Mouse (Mus musculus): ENCODE data around the gene Ly75. TPM values are rescaled to one million over a fixed set of nuclear protein-coding genes. Genes with fewer than 3 reads are reported as not detected.

Ly75 gene
- polyA plus RNA-seq, 1 experiment from 2014 or later, result 0.52 TPM

DNA sequence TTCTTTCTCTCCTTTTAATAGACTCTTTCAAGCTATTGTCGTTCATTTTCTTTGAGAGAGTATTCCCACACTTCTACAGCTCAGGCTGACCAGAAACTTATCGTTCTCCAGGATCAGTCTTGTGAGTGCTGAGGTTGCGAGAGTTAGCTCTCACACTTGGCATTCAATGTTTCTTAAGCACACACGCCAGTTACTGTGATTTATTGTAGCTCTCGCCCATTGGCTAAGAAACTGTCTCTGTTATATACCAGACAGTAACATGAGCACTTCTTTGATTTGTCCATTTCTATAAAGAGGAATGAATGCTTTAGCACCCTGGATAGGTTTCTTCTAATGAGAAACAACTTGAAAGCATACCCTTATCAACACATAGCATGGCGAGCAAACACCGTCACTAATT lies 15.2 kb downstream of the Ly75 start:
- Histone ChIP-seq H3K9ac (replicated peaks) (no peak overlapping the region), H3K27ac (replicated peaks) (no peak overlapping the region), H3K27me3 (no peaks in the 10 kb centered on the region), H3K4me1 (peaks cover 9% of the 10 kb centered on the region; the same call in 1 of the 2 replicates), H3K9me3 (no peaks in the 10 kb centered on the region), H3K4me2 (replicated peaks) (no peak overlapping the region), H3K4me3 (no peak overlapping the region), H3K36me3 (no peaks in the 10 kb centered on the region)
- ATAC-seq (replicated peaks), result no peak
- WGBS, result 85% methylated on average over 7 of the region's 7 CpGs

GRCm38 (mm10) chr2:60367204-60367603 lies 15.9 kb downstream of the Ly75 start:
- Histone ChIP-seq H3K27me3 (no peaks in the 10 kb centered on the region), H3K4me3 (no peak overlapping the region), H3K4me1 (peaks cover 9% of the 10 kb centered on the region; the same call in 1 of the 2 replicates), H3K9me3 (no peaks in the 10 kb centered on the region), H3K36me3 (no peaks in the 10 kb centered on the region), H3K27ac (replicated peaks) (no peak overlapping the region), H3K4me2 (replicated peaks) (no peak overlapping the region), H3K9ac (replicated peaks) (no peak overlapping the region)
- ATAC-seq (replicated peaks), result no peak
- 91% methylated on average over 2 of the region's 2 CpGs for WGBS

DNA sequence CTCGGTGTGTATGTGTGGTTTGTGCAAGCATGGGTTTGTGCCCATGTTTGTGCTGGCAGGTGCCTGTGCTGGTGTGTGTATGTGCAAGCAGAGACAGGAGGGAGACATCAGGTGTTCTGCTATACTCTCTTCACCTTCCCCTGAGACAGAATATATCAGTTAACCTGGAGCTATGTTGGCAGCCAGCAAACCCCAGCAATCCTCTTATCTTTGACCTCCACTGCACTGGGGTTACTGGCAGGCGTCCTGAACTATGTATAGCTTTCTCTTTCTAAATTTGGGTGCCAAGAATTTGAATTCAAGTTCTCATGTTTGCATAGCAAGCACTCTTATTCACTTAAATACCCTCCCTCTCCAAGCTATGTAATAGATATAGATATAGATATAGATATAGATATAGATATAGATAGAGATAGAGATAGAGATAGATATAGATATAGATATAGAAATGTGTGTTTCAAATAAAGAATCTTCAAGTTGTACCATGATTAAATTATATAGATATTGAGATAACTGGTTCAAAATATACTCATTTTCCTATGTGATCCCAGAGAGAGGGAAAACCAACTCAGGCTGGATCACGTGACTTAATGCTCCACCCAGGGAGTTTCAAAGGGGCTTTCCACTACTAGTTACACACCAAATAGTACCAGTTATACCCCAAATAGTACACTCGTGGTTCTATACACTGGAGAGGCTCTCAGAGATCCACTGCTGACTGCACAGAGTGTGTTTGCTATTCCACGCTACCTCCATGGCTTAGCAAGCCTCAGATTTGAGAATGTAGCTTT lies 17.1 kb downstream of the Ly75 start:
- Histone ChIP-seq H3K4me3 (no peak overlapping the region), H3K36me3 (no peaks in the 10 kb centered on the region), H3K4me2 (replicated peaks) (no peak overlapping the region), H3K27ac (replicated peaks) (peak overlapping the region; percentile 44; the same call in 1 of the 2 replicates), H3K9ac (replicated peaks) (no peak overlapping the region), H3K27me3 (no peaks in the 10 kb centered on the region), H3K9me3 (no peaks in the 10 kb centered on the region), H3K4me1 (peaks cover 9% of the 10 kb centered on the region; the same call in 1 of the 2 replicates)
- no peak; the same call in 1 of the 2 replicates for ATAC-seq (replicated peaks)
- WGBS, result 81% methylated on average over 5 of the region's 5 CpGs

- peaks cover 9% of the 10 kb centered on the region; the same call in 1 of the 2 replicates for H3K4me1 ChIP-seq
- H3K9me3 ChIP-seq, result no peaks in the 10 kb centered on the region
- 63% methylated on average over 7 of the region's 7 CpGs for WGBS
- peak; percentile 82; the same call in 1 of the 2 replicates for ATAC-seq (replicated peaks)
- H3K4me2 ChIP-seq (replicated peaks), result peak overlapping the region; percentile 3; the same call in 1 of the 2 replicates
- H3K9ac ChIP-seq (replicated peaks), result no peak overlapping the region
- no peaks in the 10 kb centered on the region for H3K36me3 ChIP-seq
- H3K4me3 ChIP-seq, result no peak overlapping the region
- no peaks in the 10 kb centered on the region for H3K27me3 ChIP-seq
- H3K27ac ChIP-seq (replicated peaks), result peak overlapping the region; percentile 44
These were observed 17.8 kb downstream of the Ly75 start for GRCm38 (mm10) chr2:60365138-60365775.

DNA sequence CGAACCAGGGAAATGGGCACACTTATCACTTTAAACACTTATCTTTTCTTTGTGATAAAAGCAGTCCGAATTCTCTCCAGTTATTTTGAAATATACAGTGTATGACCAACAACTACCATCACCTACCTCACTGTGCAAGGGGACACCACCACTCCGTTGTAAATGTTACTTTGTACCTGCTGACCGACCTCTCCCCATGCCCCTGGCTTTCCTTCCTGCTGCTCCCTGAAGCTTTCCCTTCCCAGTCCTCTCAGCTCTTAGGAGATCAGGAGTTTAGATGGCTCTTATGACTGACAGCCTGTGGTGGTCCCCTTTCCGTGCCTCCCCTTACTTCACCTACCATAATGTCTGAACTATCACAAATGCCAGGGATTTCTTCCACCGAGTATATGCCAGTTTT lies 21.0 kb downstream of the Ly75 start:
- ATAC-seq (replicated peaks), result no peak
- 91% methylated on average over 6 of the region's 6 CpGs for WGBS
- H3K4me3 ChIP-seq, result no peak overlapping the region

GRCm38 (mm10) chr2:60359796-60360195 lies 23.3 kb downstream of the Ly75 start:
- no peaks in the 10 kb centered on the region for H3K9me3 ChIP-seq
- H3K4me3 ChIP-seq, result no peak overlapping the region
- peaks cover 9% of the 10 kb centered on the region for H3K4me1 ChIP-seq
- no peak overlapping the region for H3K27ac ChIP-seq (replicated peaks)
- no peak overlapping the region for H3K4me2 ChIP-seq (replicated peaks)
- 96% methylated on average over 3 of the region's 3 CpGs for WGBS
- H3K36me3 ChIP-seq, result no peaks in the 10 kb centered on the region
- no peak for ATAC-seq (replicated peaks)
- H3K27me3 ChIP-seq, result no peaks in the 10 kb centered on the region
- no peak overlapping the region for H3K9ac ChIP-seq (replicated peaks)

More for the DNA sequence above, 21.0 kb downstream of the Ly75 start:
- no peak overlapping the region for H3K27ac ChIP-seq (replicated peaks)
- H3K36me3 ChIP-seq, result no peaks in the 10 kb centered on the region
- H3K9ac ChIP-seq (replicated peaks), result no peak overlapping the region
- H3K4me1 ChIP-seq, result peaks cover 9% of the 10 kb centered on the region; the same call in 1 of the 2 replicates
- no peaks in the 10 kb centered on the region for H3K9me3 ChIP-seq
- H3K27me3 ChIP-seq, result no peaks in the 10 kb centered on the region
- H3K4me2 ChIP-seq (replicated peaks), result no peak overlapping the region

DNA sequence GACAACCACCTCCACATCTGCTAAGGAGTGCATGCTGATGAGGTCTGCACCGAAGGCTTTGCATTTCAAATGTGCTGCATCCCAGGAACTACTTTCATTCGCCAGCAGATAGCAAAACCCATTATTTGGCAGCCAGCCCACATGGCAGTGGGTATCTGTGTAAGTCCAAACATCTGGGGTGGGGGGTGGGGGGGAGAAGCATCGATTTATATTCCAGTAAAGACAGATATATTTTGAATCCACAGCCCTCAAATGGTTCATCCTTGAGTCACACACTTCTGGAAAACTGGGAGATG lies 27.8 kb downstream of the Ly75 start:
- Histone ChIP-seq H3K4me3 (no peak overlapping the region), H3K9me3 (no peaks in the 10 kb centered on the region), H3K4me1 (peaks cover 5% of the 10 kb centered on the region), H3K4me2 (replicated peaks) (no peak overlapping the region), H3K9ac (replicated peaks) (no peak overlapping the region), H3K27ac (replicated peaks) (no peak overlapping the region), H3K27me3 (no peaks in the 10 kb centered on the region), H3K36me3 (no peaks in the 10 kb centered on the region)
- peak; percentile 46; the same call in 1 of the 2 replicates for ATAC-seq (replicated peaks)
- WGBS, result 21% methylated on average over 3 of the region's 3 CpGs

- peak; percentile 53; the same call in 1 of the 2 replicates for ATAC-seq (replicated peaks)
- Histone ChIP-seq H3K36me3 (no peaks in the 10 kb centered on the region), H3K4me2 (replicated peaks) (no peak overlapping the region), H3K27me3 (no peaks in the 10 kb centered on the region), H3K27ac (replicated peaks) (no peak overlapping the region), H3K4me1 (peaks cover 5% of the 10 kb centered on the region), H3K9ac (replicated peaks) (no peak overlapping the region), H3K9me3 (no peaks in the 10 kb centered on the region), H3K4me3 (no peak overlapping the region)
- 54% methylated on average over 18 of the region's 18 CpGs for WGBS
These were observed 28.3 kb downstream of the Ly75 start for GRCm38 (mm10) chr2:60354541-60355387.

DNA sequence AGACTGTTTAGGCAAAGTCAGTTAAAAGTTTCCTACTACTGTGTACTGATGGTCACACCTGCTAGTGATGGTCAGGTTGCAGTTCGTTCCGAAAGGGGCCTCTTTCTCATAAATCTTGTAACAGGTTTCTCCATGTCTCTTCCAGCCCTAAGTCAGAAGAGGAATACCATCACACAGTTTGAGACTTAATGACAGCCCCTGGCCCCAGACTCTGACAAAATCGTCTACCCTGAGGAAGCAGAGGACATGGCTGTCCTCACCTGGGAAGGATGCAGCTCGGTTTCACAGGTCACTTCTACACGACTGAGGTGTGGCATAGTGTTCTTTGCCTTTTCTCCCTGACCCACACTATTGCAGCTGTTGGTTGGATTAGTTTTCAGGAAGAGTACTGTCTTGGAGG lies 30.8 kb downstream of the Ly75 start:
- Histone ChIP-seq H3K4me2 (replicated peaks) (no peak overlapping the region), H3K4me3 (no peak overlapping the region), H3K27ac (replicated peaks) (no peak overlapping the region), H3K27me3 (no peaks in the 10 kb centered on the region), H3K4me1 (peaks cover 5% of the 10 kb centered on the region), H3K9ac (replicated peaks) (no peak overlapping the region), H3K9me3 (no peaks in the 10 kb centered on the region), H3K36me3 (no peaks in the 10 kb centered on the region)
- 89% methylated on average over 5 of the region's 5 CpGs for WGBS
- no peak for ATAC-seq (replicated peaks)

GRCm38 (mm10) chr2:60351781-60352180 lies 31.3 kb downstream of the Ly75 start:
- Histone ChIP-seq H3K4me2 (replicated peaks) (no peak overlapping the region), H3K4me3 (no peak overlapping the region), H3K4me1 (peaks cover 5% of the 10 kb centered on the region), H3K27me3 (no peaks in the 10 kb centered on the region), H3K27ac (replicated peaks) (no peak overlapping the region), H3K9ac (replicated peaks) (no peak overlapping the region), H3K36me3 (no peaks in the 10 kb centered on the region), H3K9me3 (no peaks in the 10 kb centered on the region)
- ATAC-seq (replicated peaks), result no peak
- 81% methylated on average over 8 of the region's 8 CpGs for WGBS

DNA sequence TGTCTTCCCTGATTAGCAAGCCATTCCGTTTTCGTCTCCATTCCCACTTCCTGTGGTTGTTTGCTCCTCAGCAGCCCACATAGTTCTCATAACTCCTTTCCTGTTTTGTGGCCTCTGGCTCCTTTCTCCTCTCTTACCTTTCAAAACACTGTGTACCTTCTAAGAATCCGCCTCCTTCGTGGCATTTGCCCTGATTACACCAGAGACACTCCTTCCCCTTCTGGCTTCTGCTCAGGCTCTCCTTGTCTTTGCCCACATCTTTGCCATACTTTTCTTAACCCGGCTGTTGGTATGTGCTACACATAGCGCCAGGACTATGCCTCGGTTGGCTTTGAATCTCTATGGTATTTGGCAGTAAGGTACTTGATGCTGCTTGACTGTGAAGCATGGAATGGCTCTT lies 35.2 kb downstream of the Ly75 start:
- Histone ChIP-seq H3K4me2 (replicated peaks) (no peak overlapping the region), H3K27ac (replicated peaks) (no peak overlapping the region), H3K36me3 (no peaks in the 10 kb centered on the region), H3K9ac (replicated peaks) (no peak overlapping the region), H3K4me1 (no peaks in the 10 kb centered on the region), H3K9me3 (no peaks in the 10 kb centered on the region), H3K4me3 (no peak overlapping the region), H3K27me3 (no peaks in the 10 kb centered on the region)
- no peak for ATAC-seq (replicated peaks)
- WGBS, result 93% methylated on average over 7 of the region's 7 CpGs

GRCm38 (mm10) chr2:60346531-60346930 lies 36.6 kb downstream of the Ly75 start:
- Histone ChIP-seq H3K4me1 (no peaks in the 10 kb centered on the region), H3K4me2 (replicated peaks) (no peak overlapping the region), H3K27me3 (no peaks in the 10 kb centered on the region), H3K36me3 (no peaks in the 10 kb centered on the region), H3K27ac (replicated peaks) (no peak overlapping the region), H3K4me3 (no peak overlapping the region), H3K9ac (replicated peaks) (no peak overlapping the region), H3K9me3 (no peaks in the 10 kb centered on the region)
- WGBS, result 63% methylated on average over 8 of the region's 8 CpGs
- ATAC-seq (replicated peaks), result no peak

All from forebrain, embryonic 15.5 days (tissue).